Mouse (Mus musculus) cerebellum, adult 8-10 months (tissue): Measurements from ENCODE around the gene Pla2g4f.

Experiments
- DNase-seq: peaks from one replicate; pipeline ENCODE4 v3.0.0; 2022

Gene Pla2g4f

GRCm38 (mm10) chr2:120276951-120277350 lies 37.0 kb downstream of the Pla2g4f start:
- DNase-seq = no peak

DNA sequence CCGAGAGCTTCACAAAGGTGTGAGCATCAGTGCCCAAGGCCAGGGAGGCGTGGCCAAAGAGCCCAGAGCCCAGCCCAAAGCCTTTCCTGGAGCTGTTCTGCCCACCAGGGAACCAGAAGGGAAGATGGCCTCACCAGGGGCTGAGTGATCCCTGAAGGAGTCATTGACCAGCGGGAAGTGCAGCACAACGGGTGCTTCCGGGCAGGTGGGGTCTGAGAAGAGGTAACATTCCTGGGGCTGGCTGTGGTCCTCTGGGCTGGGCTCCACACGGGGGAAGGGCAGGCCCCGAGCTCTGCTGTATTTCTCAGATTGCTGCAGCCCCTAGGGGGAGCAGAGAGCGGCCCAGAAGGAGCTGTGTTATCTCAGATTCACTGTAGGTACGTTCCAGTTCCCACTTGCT lies 45.3 kb downstream of the Pla2g4f start:
- DNase-seq = no peak

DNA sequence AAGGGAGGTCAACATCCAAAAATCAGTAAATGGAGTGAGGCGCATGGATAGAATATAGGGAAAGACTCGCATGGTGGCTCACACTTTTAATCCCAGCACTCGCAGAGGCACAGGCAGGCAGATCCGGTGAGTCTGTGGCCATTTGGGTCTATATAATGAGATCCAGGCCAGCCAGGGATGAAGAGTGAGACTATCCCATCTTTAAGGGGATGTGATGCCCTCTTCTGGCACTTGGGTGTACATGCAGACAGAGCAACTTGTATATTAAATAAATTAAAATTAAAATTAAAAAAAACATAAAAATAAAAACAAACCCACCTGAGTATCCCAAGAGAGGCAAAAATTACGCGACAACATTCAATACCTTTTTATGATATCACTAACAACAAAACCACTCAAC lies 48.4 kb downstream of the Pla2g4f start:
- no peak for DNase-seq

GRCm38 (mm10) chr2:120264858-120265257 lies 49.1 kb downstream of the Pla2g4f start:
- DNase-seq = no peak

GRCm38 (mm10) chr2:120262876-120263275 lies 51.1 kb downstream of the Pla2g4f start:
- DNase-seq = no peak

GRCm38 (mm10) chr2:120261346-120261745 lies 52.6 kb downstream of the Pla2g4f start:
- DNase-seq = no peak

- no peak for DNase-seq
Observed at GRCm38 (mm10) chr2:120256259-120256658, 57.7 kb downstream of the Pla2g4f start.

- DNase-seq = no peak
Observed at GRCm38 (mm10) chr2:120252644-120253043, 61.3 kb downstream of the Pla2g4f start.
